Mouse (Mus musculus): ENCODE measurements around the gene Ins2.

Ins2 gene

DNA sequence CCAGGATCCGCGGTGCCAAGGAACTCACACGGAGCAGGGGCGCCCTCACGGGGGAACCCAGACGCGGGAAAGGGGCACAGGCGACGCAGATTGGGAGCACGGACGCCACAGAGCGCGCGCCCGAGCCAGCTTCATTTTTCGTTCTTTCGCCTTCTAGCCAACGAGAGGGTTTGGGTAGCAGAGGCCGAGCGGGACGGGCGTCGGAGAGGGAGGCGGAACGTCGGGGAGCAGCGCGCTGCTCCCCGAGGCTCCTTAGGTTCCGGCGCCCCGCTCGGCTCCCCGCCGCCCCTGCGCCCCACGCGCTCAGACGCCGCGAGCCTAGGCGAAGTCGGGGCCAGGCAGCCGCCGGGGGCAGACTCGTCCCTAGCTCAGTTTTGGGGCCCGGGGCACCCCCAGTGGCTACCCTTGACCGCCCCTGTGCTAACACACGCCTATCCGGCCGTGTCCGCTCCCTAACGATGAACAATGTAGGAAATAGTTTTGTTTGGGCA lies 79.2 kb downstream of the Ins2 start:
- DNase-seq (ENCODE audit: low spot score), result no peak

DNA sequence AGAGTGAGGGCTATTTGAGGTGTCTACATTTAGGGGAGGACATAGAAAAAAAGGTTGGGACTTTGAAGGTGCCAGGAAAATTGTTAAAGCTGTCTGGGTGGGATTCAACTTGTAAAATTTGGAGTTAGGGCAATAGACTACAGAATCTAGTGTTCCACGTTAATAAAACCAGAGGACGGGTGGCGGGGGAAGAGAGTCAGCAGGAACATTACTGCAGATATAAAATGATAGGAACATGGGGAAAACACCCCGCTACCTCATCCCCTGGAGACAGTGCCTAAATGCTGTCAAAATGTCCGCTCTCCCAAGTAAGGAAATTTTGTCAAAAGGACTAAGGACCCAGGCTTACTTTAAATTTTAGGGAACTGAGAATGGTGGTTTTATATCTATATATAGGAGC lies 80.0 kb downstream of the Ins2 start:
- DNase-seq (ENCODE audit: low spot score), result no peak

DNA sequence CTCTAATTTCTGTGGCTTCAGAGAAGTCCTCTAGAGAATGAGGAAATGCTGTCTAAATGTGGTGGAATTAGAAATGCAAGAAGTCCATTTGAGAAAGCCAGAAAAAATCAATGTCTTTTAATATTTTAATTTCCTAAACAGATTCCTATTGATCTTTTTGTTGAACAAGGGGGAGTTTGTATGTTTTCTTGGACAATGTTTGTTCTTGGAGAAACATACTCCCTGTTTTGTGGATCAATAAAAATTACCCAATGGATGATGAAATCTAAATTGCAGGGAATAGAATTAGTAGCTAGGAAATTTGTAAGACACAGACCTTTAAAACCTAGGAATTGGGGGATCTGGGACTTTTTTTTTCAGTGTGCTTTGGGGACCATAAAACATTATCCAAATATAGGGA lies 81.4 kb downstream of the Ins2 start:
- no peak for DNase-seq (ENCODE audit: low spot score)

DNA sequence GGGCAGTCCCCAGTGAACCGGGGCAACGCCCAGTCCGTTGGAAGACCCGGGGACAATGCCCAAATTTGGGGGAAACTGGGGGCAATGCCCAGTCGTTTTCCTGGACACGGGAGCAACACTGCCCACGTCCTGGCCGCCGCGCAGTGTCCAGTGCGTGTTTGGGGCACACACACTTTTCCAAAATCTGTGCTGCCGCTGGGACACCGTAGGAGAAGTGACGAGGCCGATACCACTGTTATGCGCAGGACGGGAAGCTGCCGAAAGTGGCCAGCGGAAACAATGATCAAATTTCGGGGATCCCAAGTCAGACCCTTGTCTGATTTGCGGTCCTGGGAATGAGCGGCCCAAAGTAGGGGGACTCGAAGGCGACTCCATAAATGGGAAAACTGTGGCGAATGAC lies 82.1 kb downstream of the Ins2 start:
- no peak for DNase-seq (ENCODE audit: low spot score)

DNA sequence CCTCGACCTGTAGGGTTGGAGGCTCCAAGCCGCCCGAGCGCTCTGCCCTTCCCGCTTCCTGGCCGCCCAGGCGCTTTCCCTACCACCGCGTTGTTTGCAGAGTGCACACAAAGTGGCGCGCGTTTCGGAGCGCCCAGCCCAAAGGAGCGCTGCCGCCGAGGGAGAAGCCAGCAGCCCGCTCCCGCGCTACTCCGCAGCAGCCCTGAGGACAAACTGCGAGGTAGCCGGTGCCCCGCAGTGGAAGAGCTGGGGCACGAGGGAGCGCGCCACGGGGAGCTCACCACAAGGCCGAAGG lies 82.6 kb downstream of the Ins2 start:
- DNase-seq (ENCODE audit: low spot score), result no peak

DNA sequence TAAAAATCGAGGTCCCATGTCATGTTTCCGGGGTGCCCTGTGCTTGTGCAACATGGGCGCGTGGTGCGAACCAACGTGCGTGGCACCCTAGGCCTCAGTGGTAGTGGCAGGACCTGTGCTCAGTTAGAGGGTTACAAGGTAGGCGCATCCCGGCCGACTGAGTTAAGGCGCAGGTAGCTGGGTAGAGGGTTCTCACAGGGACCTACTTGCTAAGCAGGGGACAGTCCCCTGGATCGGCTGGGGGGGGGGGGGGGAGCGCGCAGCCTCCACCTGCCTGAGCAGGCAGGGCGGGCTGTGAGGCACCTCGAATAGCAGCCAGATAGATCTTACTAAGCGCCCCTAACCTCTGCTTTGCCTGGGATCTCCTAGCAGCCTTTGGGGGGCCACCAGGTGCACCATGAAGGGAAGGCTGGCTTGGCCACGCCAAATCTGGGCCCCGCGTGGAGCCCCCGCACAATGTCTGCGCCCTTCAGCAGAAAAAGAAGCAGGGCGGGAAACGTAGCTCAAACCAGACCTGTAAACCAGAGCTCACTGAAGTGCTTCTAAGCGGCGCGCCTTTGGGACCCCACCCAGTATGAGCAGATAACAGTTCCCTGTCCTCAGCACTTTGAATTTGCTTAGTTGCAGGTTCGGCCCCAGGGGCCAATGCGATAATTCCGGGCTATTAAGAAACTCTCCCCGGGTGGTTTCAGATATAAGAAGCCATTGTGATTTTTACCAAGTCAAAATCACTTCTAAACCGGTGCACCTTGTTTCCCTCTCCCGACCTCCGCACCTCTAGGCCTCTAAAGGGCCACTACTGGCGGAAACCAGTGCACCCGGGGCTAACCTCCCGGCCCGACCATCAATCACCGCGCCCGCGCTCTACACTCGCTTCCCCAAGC lies 83.2 kb downstream of the Ins2 start:
- no peak for DNase-seq (ENCODE audit: low spot score)

DNA sequence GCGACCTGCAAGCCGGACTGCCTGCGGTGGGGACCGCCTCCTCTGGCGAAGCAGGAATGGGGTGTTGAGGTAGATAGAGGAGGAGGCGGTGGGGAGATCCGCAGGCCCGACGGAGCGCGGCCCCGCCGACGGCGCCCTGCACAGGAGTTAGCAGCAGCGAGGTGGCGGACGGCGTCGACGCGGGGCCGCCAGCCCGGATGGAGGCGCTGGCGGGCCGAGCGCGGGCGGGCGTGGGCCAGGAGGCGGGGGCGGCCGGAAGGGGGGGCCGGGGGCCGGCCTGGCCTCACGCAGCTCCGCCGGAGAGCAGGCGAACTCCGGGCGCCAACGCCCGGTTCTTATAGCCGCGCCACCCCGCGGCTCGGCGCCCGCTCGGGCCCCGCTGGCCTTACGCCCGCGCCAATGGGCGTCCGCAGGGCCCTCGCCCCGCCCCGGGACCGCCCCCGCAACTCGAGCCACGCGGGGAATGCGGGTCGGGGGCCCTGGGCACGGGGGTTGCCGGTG lies 84.0 kb downstream of the Ins2 start:
- no peak for DNase-seq (ENCODE audit: low spot score)

DNA sequence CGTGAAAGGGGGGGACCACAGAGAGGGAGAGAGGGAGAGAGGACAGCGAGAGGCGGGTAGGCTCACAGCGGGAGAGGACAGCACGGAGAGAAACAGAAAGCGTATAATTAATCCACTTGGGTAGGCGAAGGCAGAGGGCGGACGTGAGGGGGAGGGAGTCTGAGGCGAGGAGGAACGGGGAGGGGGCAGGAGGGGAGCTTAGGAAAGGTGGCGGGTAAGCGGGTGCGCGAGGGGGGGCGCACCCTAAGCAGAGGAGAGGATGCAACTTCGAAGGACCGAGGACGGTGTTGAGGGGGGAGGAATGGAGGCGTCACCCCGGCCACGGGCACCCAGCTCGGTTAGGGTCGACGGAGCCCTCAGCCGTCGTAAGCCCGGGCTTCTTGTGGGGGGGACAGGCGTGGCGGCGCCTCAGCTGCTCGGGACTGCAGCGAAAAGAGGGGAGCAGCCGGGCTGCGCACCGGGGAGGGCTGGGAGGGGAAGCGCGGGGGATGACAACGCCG lies 84.5 kb downstream of the Ins2 start:
- DNase-seq (ENCODE audit: low spot score), result no peak

DNA sequence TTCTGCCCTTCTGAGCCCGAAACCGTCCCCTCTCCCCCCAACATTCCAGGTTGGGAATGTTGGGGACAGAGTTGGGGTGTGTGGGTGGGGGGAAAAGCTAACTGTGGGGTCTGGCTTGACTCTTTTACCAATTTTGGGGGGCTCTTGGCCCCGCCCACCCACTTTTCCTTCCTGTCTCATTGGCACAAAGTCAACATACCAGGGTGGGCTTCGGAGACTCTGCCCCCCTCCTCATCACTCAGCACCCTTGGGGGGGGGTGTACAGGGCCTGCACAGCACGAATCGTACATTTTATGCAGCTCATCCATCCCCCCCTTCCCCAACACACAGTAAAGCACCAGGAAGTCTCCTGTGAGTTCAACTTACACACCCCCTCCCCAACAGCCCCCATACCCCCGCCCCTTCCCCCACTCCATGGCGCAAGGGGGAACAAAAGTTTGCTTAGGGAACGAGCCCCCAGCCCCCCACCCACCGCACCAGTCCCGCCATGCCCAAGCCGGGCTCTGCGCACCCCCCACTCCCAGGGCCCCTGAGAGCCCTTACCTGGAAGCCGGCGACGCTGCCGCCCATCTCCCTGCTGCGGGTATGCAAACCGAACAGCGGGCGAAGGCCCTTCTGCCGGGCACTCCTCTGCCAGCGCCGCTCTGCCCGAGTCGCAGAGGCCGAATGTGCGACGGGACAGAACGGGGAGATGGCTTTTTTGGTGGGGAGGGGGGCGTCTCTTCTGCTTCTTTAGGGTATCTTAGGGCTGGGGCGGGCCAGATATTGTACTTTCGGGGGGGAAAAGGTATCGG lies 85.2 kb downstream of the Ins2 start:
- DNase-seq (ENCODE audit: low spot score), result no peak

DNA sequence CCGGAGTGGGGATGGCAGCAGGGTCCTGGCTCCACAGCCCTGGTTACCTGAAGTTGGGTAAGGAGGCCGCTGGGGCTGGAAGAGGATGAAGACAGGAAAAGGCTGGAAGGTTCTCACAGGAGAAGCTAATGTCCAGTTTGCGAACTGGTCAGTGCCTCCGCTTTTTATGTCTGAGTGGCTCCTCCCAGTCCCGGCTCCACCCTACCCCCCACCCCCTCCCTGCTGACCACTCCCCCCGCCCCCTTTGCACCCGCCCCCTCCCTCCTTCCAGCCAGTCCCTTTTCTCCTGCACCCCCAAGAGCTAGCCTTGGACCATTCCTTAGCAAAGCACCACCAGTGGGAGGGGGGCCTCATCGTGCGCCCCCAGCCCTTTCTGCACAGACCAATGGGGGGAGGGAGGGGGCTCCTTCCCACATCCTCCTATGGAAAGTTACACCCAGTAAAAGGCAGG lies 85.8 kb downstream of the Ins2 start:
- DNase-seq (ENCODE audit: low spot score), result no peak

DNA sequence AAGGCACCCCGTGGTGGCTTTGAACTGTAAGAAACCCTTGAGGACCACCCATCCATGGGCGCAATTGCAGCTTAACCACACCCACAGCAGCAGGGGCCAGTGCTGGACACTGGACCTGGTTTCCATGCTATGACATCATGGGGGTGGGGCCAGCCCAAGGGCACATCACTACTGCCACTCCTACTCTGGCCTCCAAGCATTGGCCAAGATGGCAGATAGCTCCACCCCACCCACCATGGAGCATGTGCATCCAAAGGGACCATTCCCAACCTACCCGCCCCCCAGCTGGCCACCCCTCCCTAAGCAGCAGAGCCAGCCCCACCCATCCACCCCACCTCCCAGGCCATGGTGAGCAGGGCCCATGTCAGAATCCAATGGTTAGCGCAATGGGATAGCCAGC lies 87.1 kb downstream of the Ins2 start:
- DNase-seq (ENCODE audit: low spot score), result no peak

DNA sequence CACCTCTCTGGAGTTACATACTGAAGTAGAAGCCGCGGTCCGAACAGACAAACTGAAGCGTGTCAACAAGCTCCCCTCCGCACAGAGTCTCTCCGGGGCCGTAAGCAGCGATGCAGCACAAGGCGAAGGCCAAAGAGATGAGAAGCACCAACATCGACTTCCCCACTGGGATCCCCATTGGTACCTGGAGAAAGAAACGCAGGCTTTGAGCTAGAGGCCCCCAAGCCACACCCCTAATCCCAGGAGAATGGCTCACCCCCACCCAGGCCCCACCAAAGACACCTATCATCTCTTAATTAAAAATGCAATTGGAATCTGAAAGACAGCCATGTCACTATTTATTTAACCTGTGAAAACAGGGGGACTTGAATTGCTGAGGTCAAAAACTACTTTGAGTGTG lies 87.5 kb downstream of the Ins2 start:
- no peak for DNase-seq (ENCODE audit: low spot score)

DNA sequence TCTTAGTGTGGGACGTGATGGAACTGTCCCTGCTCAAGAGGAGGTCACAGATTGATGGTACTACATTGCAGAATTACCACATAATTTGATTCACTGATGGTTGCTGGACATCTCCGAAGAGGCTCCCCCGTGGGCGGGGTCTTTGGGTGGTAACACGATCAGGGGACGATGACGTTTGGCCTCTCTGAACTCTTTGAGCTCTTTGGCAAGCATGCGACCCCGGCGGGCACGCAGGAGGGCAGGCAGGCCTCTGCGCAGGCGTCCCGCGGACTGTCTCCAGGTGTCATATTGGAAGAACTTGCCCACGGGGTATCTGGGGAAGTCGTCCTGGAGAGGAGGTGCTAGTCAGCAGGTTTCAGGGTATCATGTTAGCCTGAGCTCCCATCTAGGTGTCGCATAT lies 89.5 kb downstream of the Ins2 start:
- DNase-seq (ENCODE audit: low spot score), result no peak

DNA sequence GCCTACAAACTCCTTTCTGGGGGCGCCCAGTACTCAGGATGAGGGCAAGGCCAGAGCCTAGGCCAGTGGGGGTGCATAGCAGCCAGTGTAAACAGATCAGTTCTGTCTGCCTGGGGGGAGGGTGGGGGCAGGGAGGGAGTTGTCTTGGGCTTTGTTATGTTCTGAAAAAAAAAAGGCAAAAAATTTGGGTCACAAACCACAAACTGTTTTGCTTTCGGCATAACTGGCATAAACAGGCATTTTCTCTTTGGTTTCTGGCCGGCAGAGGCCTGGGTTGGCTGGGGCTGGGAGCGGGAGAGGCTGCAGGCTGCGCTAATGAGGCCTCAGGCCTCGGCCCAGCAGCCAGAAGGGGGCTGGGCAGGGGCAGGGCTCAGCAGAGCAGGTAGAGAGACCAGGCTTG lies 96.5 kb downstream of the Ins2 start:
- DNase-seq (ENCODE audit: low spot score), result no peak

DNA sequence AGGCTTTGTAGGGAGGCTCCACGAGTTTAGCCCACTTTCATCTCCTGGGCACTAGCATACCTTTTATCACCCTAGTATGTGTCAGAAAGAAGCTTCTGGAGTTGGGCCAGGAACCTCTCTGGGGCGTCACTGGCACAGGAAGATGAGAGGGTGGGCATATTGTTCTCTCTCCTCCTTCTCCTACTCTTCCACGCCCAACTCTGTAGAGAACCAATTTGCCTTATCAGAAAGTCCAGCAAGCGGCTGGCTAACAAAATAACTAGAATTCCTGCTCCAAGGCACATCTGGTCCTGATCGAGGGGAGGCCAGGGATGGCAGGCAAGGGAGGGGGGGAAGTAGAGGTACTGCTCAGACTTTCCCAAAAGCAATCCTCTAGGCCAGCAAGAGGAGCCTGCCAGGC lies 98.1 kb downstream of the Ins2 start:
- peak; percentile 10 for DNase-seq (ENCODE audit: low spot score)

DNA sequence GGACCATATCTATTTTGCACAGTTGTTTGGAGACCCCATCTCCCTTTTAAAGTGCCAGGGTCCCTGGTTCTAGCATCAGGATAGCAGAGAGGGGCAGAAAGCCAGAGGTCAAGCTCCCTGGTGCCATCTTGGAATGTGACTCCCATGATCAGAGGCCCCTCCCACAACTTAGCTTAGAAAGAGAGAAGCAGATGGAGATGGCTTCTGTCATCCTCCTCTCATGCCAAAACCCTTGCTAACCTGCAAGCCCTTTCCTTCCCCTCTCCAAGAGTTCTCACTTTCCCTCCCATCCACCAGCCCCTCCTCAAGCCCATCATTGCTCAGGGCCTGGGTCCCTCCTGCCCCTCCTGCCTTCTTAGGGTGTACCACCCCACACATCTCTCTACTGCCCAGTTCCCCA lies 107.0 kb downstream of the Ins2 start:
- no peak for DNase-seq (ENCODE audit: low spot score)

DNA sequence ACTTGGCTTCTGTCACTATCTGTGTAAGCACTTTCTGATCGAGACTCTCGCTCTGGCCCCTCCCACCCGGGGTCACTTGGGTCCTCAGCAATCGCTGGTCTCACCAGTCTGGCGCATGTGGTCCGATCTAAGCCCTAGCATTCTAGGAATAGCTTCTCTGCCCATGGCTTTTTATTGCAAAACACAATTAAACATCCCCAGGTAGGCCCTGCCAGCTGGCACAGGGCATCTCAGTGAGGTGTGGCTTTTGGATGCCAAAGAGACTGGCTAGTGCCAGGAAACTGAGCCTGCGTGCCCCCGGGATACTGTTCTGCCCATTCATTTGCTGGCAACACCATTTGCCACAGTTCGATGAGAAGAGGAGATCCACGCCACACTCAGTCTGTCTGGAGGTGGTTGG lies 112.5 kb downstream of the Ins2 start:
- no peak for DNase-seq (ENCODE audit: low spot score)

DNA sequence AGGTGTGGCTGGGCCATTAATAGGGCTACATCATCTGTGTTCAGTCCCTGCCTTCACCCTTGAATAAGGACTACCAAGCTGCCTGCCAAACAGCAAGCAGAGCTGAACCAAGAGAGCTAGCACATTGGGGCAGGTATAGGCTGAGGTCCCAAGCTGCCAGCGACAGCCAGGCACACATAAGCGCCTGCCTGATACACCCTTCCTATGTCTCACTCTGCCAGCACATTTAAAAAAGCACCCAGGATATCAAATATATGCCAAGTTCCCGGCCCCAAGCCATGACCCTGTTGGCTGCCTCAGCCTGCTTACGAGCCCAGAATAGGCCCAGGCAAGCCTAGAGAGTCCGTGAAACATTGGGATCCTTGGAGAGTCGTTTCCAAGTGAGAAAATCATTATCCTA lies 113.4 kb downstream of the Ins2 start:
- no peak for DNase-seq (ENCODE audit: low spot score)
